Mouse (Mus musculus): Measurements from ENCODE around the gene Dut. TPM values are rescaled to one million over a fixed set of nuclear protein-coding genes. Genes with fewer than 3 reads are reported as not detected.
"Not testable (repeated sequence)": the region's sequence is repeated elsewhere in the genome, so short reads cannot be mapped to it uniquely, and the experiment has no call there.

Dut gene
- polyA plus RNA-seq, 3 experiments from 2014 or later = 40.9 to 169 (median 51.5) TPM

DNA sequence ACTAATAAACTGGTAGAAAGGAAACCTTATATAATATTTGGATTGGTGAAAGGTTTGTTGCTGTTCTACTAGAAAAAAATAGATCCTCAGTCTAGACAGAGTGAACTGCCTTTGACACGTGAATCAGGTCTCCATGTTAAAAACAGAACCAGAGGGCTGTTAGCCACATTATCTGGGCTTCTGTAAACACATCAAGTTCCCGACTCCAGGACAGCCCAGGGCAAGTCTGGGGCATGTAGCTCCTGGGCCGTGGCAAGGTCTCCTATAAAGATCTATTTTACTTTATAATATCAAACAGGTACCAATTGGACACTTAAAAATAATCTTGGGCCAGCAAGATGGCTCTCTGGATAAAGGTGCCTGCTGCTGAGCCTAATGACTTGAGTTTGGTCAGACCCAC, 8.9 kb downstream of the Dut start:
- ATAC-seq = no peak

DNA sequence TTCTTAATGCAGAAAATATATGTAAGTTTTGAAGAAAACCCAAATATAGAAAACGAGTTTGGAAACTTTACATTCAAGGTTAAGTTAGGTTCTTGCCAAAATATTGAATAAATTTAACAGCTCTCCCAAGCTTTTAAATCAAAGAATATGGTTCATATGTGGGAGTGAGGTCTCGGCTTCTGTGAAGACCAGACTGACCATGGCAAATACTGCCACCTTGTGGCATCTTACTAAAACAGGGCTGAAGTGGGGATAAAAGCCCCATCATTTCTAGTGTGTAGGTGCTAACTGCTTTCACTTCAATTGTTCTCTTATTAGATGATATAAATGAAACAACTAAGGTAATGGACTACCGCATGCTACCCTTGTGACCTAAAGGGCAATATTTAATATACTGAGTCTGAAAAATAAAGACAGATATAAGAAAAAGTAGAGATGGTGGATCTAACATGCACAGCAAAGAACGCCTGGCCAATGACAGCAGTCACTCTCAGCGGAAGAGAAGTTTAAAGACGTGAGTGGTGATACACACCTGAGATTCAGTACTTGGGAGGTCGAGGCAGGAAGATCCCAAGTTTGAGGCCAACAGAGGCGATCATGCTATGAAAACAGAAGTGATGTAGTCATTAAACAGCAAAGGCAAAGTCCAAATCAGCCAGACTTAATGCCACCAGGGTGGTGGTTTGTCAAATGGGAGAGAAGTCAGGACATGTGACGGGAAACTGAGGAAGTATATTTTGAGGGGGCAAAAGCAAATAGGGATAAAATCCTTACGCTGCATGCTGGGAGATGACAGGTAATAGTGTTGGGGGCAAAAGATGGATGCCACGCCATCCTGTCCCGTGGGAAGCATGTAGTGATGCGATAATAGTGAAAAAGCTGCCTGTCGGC, 12.5 kb downstream of the Dut start:
- ATAC-seq = no peak

DNA sequence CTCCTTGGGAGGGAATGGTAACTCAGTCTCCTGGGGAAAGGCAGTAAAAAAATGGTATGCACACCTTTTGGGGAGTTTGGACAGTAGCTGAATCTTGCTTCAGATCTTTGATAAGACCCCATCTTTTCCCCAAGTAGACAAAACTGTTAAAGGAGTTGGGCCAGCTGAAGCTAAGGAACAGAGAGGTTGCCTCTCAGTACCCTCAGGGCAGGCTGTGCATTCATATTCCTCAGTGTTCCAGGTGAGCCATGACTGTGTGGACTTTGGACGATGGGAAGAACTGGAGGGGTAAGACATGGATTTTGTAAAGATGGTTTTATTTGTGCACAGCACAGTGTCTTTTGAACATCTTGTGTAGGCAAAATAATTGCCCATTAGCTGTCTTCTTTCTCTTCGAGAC, 13.3 kb downstream of the Dut start:
- no peak for ATAC-seq

DNA sequence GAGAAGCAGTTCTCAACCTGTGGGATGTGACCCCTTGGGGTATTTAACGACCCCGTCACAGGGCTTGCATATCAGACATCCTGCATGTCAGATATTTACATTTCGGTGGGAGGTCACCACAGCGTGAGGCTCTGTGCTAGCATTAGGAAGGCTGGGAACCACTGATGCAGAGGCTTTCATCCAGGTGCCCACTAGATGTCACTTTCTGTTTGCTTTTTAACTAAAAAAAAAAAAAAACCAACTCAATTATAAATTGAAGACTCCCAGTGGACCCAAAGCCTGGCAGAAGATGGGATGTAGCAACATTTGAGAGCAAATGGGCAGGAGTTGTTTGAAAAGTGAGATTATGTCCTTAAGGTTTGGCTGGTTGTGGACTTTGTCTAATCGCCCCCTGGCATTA, 16.1 kb downstream of the Dut start:
- no peak for ATAC-seq

DNA sequence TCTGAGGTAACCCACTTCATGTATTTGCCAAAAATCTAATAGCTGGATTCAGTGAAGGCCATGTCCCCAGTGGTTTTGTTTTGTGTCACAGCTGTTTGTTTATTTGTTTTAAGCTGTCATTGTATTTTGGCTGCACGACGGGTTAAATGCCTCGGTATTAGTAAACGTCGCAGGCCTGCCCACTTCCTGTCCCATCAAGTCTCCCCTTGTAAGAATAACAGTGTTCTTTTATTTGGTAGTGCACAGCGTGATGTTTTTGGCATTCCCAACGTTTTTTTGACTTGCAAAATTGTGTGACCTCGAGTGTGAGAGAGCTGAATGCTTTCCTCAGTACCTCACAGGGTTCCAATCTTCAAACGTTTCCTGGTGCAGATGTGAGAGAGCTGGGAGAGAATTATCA, 16.8 kb downstream of the Dut start:
- ATAC-seq = no peak

DNA sequence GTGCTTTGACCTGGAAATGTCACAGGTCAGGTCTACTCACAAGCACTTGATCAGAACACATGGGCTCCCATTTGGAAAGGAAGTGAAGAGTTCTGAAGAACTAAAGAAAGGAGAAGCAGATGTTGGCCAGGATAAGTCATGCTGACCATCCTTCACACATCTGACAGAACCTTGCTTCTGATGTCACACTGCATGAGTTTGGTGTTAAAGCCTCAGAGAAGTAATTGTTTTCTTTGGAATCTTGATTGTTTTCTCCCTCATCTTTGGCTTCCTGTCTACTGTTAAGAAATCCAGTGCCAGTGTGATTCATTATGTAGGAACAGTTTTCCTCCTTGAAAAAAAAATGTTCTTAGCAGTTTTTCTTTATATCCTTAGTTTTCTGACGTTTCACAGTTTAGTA, 21.9 kb downstream of the Dut start:
- no peak for ATAC-seq

DNA sequence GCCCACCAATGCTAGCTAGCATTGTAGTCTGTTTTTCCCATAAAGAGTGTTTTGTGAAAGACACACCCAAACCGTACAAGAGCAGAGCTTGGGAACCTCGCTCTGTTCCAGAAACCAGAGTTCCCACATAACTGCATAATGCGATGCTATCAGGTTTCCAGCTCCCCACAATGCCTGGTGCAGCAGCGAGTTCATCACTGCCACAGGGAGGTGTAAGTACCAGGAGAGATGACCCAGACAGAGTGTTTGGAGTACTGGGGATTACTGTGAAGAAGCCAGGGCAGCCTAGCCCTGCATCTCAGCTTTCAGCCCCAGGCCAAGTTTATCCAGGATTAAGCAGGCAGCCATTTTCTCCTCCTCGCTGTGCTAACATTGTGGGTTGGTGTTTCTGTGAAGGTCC, 28.6 kb downstream of the Dut start:
- no peak for ATAC-seq

DNA sequence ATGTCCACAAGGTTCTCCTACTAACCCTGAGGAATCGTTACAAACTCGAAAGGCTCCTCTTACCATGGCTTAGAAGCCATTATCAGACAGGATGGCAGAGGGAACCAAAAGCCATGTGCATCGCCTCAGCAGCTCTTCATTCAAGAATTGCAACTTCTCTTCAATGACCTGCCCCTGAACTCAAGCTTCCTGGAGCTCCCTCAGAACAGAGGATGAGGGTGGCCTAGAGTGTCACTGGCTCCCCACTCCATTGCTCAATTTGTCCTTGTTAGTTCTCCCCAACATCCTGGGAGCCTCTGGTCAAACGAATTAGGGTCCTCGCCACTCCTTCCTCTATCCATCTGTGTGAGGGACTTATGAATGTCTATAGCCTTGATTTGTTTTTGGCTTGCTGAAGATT, 29.7 kb downstream of the Dut start:
- no peak for ATAC-seq

DNA sequence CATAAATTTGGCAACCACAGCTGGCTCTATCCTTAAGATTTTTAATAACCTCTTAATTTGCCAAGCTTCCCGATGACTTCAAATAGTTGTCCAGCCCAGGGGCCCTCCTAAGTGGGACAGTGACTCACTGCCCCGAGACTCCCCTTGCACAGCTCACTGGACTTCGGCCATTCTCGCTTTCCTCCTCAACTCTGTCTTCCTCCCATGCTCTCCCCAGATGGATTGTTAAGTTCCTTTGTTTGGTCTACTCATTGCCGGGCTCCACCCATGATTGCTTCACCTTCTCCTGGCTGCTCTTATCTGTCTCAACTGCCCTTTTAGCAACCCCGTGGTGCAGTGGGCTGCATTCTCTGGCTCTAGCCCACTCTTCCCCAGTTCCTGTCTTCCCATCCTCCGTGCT, 31.5 kb downstream of the Dut start:
- ATAC-seq = no peak

DNA sequence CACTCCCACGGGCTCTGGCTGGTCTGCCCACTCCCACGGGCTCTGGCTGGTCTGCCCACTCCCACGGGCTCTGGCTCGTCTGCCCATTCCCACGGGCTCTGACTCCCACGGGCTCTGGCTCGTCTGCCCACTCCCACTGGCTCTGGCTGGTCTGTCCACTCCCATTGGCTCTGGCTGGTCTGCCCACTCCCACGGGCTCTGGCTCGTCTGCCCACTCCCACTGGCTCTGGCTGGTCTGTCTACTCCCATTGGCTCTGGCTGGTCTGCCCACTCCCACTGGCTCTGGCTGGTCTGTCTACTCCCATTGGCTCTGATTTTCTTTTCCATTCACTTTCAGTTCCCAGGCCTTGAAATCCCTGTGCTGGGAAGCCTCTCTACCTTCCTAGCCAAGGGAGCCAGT, 33.0 kb downstream of the Dut start:
- not testable (repeated sequence) for ATAC-seq

DNA sequence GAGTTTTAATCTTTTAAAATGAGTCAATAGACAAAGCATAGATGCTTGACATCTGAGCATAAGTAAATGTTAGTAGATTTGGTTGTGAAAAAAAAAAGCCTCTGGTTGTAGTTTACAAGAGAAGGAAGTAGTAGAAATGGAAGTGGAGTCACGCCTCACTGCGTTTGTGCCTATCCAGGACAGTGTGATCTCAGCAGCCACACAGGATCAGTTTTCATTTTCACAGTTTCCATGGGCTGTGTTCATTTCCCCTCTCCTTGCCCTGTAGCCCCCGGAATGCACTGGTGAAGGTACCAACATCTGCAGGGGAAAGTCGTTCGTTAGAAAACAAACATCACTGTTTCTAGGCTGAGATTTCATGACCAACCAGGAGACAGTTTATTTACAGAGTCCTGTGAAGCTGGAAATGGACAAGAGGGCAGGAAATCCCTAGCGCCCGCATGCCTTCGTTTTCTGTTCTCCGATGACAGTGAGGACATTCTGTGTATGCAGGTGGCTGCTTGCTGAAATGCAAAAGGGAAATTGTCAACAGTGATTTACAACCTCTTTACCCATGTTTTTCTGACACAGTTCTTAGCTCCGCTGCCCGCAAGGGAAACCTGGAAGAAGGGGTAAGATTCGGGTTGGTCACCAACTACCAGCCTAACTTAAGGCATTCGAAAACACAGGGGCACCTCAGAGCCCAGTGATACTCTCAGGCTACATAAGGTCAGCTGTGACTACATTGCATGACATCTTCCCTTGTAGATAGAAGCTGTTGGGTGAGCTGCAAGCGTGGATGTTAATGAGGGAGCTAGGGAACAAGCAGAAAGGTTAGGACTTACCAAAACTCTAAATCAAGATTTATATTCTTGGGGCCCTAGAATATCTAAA, 35.6 kb downstream of the Dut start:
- ATAC-seq = no peak

DNA sequence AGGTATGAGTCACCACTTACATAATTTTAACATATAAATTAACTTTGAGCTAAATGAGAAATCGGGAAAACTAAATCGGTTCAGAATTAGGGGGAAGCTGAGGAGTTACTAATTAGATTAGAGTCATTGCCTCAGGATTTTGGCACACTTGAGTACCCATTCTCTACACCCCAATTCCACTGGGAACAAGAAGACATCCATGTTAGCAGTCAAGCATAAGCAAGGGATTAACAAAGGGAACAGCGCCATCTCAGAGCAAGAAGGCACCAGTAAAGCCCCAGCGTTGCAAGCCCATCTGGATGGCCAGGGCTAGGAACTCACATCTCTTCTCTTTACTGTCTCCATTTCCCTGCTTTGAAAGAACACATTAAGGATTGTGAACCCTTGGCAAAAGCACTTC, 38.8 kb downstream of the Dut start:
- ATAC-seq = no peak

DNA sequence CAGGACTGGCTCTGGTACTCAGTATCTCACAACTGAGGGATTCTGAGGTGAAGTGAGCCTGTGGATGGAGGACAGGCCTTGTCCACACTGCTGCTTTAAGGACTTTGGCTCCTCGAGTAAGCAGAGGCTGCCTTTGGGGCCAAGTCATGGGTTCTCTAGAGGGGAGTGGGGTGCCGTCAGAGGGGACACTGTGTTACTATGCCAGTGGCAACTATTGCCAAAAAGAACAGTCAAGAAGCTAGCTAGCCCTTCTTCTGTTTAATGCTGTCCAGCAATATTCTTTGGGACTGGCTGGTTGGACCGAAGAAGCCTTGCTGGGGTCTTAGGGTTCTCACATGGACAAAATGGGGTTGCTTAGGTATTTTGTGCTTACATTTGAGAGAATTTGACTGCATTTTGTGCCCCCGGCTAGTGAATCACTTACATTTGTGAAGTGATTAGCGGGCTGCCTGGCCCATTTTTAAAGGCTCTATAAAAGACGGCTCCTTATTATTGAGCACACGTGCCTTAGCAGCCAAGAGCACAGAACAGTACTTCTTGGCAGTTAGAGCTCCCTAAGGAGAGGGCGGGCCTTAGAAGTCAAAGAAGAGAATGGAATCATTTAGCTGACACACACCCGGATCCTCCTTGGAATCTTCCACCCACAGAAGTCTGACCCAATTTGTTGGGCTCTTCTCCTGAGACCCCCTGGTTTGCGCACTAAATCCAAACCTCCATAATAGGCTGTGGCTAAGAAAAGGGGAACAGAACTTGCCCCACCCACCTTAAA, 43.4 kb downstream of the Dut start:
- ATAC-seq = no peak

DNA sequence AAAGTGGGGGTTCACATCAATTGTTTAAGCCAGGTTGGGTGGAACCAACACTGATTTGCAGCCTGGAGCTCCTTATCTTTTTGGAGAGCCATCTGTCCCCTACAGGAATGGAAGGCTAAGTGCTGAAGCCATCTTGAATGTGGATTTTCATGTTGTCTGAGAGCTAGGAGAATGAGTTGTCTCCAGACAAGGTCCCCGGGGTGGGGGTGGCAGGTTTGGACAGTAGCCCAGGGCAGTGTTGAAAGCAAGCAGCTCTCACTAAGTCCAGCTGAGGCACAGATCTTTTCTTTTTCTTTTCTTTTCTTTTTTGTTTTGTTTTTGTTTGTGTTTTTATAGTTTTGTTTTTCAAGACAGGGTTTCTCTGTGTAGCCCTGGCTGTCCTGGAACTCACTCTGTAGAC, 44.1 kb downstream of the Dut start:
- ATAC-seq = no peak

DNA sequence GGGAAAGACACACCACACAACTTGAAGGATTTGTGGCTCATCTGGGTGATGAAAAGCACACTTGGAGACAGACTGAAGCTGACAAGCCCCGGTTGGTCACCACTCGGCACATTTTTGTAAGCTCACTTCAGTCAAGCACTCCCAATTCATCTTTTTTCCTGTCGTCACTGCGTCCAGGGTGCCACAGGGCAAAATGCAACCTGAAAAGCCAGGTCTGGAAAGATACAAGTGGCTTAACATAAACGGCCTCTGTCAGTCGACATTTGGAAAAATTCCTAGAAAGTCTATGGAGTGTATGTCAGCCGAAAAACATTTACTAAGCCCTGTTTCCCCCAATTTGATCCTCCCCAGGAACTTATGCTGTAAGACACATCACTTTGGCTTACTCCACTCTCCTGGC, 45.6 kb downstream of the Dut start:
- ATAC-seq = no peak

DNA sequence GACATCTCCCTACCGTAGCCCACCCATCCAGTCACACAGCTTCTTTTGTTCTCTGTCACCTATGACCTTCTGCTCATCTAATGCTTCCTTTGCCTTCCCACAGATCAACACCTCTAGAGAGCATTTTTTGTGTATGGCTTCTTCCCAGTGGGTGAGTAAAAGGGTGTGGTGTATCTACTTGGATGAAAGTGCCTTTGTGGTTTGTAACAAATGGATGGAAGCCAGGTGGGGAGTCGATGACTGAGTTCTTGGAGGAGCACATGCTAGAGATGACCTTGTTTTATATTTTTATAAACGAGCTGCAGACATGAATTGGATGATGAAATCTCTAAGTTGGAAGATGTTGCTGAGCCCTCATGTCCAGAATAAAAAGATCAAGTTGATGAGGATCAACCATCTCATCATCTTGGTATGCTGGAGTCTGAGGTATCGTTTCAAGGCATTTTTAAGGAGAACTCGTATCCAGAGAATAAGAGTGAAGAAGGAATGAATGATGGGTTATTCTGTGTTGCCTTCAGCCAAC, 47.0 kb downstream of the Dut start:
- no peak for ATAC-seq

DNA sequence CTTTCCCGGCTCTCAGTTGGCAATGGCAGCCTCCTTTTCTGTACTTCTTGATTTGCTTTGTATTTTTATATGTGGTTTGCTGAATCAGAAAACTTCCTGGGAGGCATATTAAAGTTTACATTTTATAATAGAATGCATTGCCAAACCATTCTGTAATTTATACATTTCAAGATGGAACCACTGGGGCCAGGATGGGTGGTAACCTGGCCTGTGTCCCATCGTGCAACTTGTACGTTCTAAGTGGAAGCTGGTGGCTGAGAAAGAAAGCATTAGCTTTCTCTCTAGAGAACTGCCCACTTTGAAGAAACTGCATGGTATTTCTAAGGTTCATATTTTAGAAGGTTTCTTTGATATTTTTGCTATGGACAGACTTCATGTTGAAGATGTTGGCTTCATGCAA, 48.5 kb downstream of the Dut start:
- no peak for ATAC-seq

DNA sequence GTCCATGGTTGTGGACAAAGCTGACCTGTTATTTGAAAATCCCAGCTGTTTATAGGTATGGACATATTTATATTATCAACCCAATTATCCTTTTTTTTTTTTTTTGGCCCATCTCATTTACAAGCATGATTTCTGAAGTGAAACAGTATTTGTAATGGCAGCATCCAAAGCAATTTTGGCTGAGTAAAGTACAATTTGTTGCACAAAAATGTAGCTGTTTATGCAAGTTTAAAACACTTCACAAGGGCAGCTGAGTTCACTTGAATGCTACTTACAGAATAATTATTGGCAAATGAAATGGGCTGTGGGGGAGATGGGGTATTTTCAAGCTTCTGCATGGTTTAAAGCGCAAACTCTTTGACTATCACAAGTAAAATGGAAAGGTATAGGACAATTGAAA, 51.9 kb downstream of the Dut start:
- ATAC-seq = no peak

DNA sequence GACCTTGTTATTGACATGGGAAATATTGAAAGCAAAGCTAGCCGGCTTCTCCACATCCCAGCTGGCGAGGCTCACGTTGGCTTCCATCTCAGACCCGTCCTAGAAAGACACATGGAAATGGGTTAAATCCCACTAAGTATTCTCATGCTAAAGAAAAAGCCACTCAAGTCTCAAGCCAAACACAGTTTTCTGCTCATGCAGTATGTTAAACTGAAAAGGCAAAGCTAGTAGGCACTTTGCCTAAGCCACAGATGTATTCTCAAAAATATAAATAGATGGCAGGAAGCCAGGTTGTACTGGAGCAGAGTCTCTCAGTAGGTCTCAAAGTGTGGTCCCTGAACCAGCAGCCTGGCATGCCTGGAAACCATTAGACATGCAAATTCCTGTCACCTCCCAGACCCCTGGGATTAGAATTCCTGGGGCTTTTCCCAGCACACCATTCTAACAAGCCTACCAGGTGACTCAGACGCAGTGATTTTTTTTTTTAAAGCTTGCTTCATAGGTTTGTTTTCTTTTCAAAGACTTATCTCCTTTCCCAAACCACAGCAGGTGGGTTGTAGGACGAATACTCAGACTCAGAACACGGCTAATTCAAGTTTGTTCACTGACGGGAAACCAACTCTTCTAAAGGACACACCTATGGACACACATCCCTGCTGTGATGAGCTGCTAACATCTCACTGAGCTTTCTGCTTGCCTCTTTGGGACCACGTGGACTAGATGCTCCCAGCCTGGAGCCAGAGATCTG, 55.1 kb downstream of the Dut start:
- no peak for ATAC-seq

DNA sequence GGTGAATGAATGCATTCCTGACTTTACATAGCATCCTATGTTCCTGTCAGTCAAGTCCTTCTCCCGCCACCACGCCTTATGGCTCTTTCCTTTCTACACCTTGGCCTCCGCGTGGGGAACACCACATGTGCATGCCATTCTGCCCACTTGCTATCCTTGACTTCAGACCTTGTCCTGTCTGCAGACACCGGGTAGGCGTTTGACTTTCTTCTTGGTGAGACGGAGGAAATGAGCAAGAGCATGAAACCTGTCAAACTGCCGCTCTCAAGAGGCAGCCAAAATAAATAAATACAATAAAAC, 55.6 kb downstream of the Dut start:
- ATAC-seq = no peak

DNA sequence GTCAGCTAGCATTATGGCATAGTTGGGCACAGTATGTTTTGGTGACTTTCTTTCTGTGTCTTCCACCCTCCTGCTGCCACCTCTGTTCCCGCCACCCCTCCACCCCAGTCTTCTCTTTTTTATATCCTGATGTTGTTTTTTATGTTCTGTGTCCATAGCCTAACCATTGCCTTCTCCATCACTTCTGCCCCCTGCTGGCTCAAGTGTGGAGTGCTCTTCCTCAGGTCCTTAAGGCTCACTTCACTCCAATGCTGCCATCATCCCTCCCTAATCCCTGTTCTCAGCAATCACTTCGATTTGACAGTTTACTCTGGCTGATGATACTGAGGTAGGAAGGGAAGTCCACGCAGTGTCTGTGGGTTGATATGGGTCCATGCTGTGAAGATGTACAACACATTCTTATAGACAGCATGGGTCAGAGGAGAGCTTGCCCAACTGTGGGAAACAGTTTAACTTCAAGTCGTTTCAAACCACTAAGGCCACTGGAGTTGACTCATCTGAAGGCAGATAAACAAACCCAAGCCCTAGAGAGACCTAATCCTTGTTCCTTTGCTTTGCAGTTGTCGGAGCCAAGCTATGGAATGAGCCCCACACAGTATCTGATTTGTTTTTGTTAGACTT, 56.9 kb downstream of the Dut start:
- ATAC-seq = no peak

DNA sequence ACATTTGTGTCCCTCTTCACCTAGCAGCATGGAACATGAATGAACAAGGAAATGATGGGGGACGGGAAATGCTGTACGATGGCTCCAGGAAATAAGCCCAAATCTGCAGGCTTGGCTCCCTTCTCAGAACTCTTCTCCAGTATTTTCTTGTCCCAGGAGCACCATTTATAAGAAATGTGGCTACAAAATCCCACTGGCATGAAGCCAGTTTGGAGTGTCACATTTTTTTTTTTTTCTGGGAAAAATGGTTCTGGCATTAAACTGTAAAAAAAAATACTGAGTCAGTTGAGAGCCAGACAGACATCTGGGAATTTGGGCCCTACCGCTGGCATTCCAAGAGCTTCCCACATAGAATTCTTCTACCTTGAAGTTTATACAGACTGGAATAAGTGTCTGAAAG, 57.8 kb downstream of the Dut start:
- ATAC-seq = no peak
